Mouse (Mus musculus): ENCODE data around the gene Olfr1224-ps1. TPM values are rescaled to one million over a fixed set of nuclear protein-coding genes. Genes with fewer than 3 reads are reported as not detected.
"Not testable (repeated sequence)": the region's sequence is repeated elsewhere in the genome, so short reads cannot be mapped to it uniquely, and the experiment has no call there.

Gene Olfr1224-ps1
- total RNA-seq (2021) = not detected
- long read RNA-seq, experiment 1 = 0 reads
- long read RNA-seq, experiment 2 = 0 reads

GRCm38 (mm10) chr2:89163991-89164390, at the start of gene Olfr1224-ps1:
Gene Olfr1224-ps1, minus strand, starts transcription at chr2:89164091.
- DNase-seq; intact Hi-C loops (cut with DNase I): not testable (repeated sequence)

DNA sequence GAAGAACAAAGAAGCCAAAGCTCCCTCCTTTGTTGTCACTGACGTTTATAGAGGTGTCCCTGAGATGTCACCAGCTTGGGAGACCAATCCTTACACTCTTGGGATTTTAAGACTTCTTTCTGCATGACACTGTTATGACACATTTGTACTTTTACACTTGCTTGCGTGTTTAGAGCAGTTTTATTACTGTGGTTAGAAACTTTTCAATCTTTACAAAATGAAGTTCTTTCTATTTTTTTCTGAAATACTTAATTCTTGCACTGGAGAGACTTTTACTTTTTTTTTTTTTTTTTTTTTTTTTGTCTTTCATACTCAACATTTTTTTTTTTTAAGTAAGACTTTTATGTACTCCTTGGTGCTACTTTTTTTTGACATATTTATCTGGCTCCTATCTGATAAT, 36.1 kb upstream of the Olfr1224-ps1 start, which contains the start of gene Olfr1226:
Gene Olfr1226 (minus strand): TSS at position 101 of the 400 bp plus-strand sequence.
- no peak for DNase-seq
- intact Hi-C loops (cut with DNase I) = no loop called here

- intact Hi-C loops (cut with DNase I) = no loop called here
- no peak for DNase-seq
Measured at GRCm38 (mm10) chr2:89196325-89196982, 32.6 kb upstream of the Olfr1224-ps1 start.

GRCm38 (mm10) chr2:89174569-89174968, 10.7 kb upstream of the Olfr1224-ps1 start, which contains the start of gene Olfr1225:
Gene Olfr1225, minus strand, starts transcription at chr2:89174669.
- intact Hi-C loops (cut with DNase I) = no loop called here
- no peak for DNase-seq

DNA sequence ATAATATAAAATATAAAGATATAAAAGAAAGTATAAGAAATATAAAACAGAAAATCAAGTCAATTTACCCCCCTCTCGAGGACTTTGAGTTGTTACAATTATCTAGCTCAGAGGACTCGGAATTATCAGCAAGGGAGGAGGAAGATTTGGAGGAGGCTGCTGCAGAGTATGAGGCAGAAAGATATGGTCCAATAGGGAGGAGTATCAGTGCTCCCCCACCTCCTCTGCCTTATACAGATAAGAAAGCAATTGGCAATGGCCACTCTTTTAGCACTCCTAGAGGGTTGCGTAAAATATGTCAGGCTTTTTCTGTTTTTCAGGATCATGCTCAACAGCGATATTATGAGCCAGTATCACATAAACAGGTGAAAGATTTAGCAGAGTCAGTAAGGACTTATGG, 820 bp upstream of the Olfr1224-ps1 start:
- DNase-seq; intact Hi-C loops (cut with DNase I): not testable (repeated sequence)

DNA sequence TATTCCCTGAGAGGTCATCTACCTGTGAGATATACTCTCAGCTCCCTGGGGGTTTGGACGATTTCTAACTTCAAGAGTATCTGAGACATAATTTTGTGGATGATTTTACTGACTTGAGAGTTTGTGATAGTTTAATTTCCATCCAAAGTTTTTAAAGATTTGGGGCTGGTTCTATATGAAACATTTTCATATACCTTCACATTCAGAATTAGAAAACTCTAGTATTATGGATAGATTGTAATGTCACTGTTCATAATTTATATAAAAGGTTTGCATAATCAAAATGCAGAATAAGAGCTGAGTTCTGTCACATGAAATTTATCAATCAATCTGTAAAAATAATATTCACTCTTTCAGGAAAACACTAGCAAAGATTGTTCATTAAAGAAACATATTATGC, 12.4 kb downstream of the Olfr1224-ps1 start, which contains the start of gene Olfr1223:
Gene Olfr1223 (minus strand): TSS at position 101 of the 400 bp plus-strand sequence.
- intact Hi-C loops (cut with DNase I) = no loop called here
- DNase-seq = no peak

- intact Hi-C loops (cut with DNase I) = no loop called here
- DNase-seq = no peak
Measured at GRCm38 (mm10) chr2:89132954-89133353, 30.9 kb downstream of the Olfr1224-ps1 start, which contains the start of gene Olfr1222. Gene Olfr1222, minus strand, starts transcription at chr2:89133054.

DNA sequence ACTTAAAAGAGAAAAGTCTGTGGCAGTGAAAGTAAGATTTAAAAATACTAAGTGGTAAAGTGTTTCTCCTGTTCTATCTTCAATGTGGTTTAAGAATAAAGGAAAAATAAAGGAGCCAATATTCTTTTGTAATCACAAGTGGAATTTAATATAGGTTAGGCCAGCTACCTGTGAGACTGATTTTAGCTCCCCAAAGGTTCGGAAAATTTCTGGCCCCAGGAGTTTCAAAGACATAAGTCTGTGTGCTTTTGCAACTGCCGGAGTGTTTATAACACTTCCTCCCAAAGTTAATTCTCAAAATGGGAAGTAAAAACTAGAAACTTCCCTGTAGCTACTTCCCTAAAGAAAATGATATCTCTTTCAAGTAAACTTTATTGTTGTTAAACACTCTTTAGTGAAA, 46.7 kb downstream of the Olfr1224-ps1 start, which contains the start of gene Olfr1221:
Gene Olfr1221 (minus strand): TSS at position 101 of the 400 bp plus-strand sequence.
- intact Hi-C loops (cut with DNase I) = no loop called here

DNA sequence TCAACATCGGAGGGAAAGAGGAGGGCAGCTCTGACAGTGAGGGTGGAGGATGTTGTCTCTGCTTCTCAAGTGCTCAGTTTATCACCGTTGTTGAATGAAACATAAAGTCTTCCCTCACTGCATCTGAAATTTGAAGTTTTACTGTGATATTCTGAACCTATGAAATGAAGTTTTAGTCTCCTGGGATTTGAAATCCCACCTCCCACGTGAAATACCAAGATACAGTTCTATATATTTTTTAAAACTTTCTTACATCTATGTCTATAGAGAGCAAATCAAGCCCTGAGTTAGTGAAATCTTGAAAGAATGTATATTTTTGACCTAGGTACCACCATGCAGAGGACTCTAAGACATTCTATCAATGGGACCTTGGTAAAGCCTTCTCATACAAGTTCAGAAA, 57.2 kb downstream of the Olfr1224-ps1 start, which contains the start of gene Olfr1220:
Gene Olfr1220 (minus strand): TSS at position 101 of the 400 bp plus-strand sequence.
- no peak for DNase-seq
- intact Hi-C loops (cut with DNase I) = no loop called here

More for the DNA sequence above, 46.7 kb downstream of the Olfr1224-ps1 start, which contains the start of gene Olfr1221:
- no peak for DNase-seq

DNA sequence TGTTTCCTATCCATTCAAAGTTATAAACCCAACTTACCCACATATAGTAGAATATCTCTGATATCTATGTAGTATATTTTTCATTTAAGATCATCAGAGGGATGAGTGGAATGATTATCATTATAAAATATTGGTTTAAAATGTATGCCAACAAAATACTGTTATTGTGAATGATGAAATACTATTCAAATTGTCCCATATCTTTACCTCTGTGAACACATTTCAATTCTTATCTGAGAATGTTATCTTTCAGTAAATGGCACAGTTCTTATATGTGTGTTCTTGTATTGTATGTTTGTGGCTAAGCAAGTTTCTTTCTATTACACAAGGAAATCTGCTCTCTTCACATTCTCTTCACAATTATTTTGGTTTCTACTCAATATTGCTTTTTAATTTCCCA, 58.2 kb downstream of the Olfr1224-ps1 start:
- no peak for DNase-seq
- intact Hi-C loops (cut with DNase I) = no loop called here

Other genes starting within 250 kb of the Olfr1224-ps1 start
- gene Olfr1209, start 248.9 kb downstream of the Olfr1224-ps1 start, total RNA-seq (2021) = not detected
- not detected for gene Olfr1211, start 226.0 kb downstream of the Olfr1224-ps1 start, total RNA-seq (2021)
- not detected for gene Olfr1212, start 210.1 kb downstream of the Olfr1224-ps1 start, total RNA-seq (2021)
- gene Gm13762, start 183.8 kb downstream of the Olfr1224-ps1 start, total RNA-seq (2021) = not detected
- not detected for gene Olfr1214, start 171.4 kb downstream of the Olfr1224-ps1 start, total RNA-seq (2021)
- gene Olfr1215, start 157.1 kb downstream of the Olfr1224-ps1 start, total RNA-seq (2021) = not detected
- gene Olfr1216, start 145.8 kb downstream of the Olfr1224-ps1 start, total RNA-seq (2021) = not detected
- not detected for gene Olfr1217, start 132.0 kb downstream of the Olfr1224-ps1 start, total RNA-seq (2021)
- not detected for gene Olfr1218, start 102.9 kb downstream of the Olfr1224-ps1 start, total RNA-seq (2021)
- gene Olfr1219, start 80.6 kb downstream of the Olfr1224-ps1 start, total RNA-seq (2021) = not detected
- not detected for gene Olfr1220, start 57.3 kb downstream of the Olfr1224-ps1 start, total RNA-seq (2021)
- not detected for gene Olfr1221, start 46.8 kb downstream of the Olfr1224-ps1 start, total RNA-seq (2021)
- gene Olfr1222, start 31.0 kb downstream of the Olfr1224-ps1 start, total RNA-seq (2021) = not detected
- gene Olfr1223, start 12.5 kb downstream of the Olfr1224-ps1 start, total RNA-seq (2021) = not detected
- gene Olfr1225, start 10.6 kb upstream of the Olfr1224-ps1 start, total RNA-seq (2021) = not detected
- not detected for gene Olfr1226, start 36.0 kb upstream of the Olfr1224-ps1 start, total RNA-seq (2021)
- gene Olfr1228, start 90.0 kb upstream of the Olfr1224-ps1 start, total RNA-seq (2021) = not detected
- not detected for gene Olfr1229, start 123.9 kb upstream of the Olfr1224-ps1 start, total RNA-seq (2021)
- not detected for gene Olfr1230, start 133.2 kb upstream of the Olfr1224-ps1 start, total RNA-seq (2021)
- gene Olfr1231, start 143.0 kb upstream of the Olfr1224-ps1 start, total RNA-seq (2021) = not detected
- gene Olfr1232, start 165.6 kb upstream of the Olfr1224-ps1 start, total RNA-seq (2021) = not detected
- not detected for gene Olfr1233, start 178.3 kb upstream of the Olfr1224-ps1 start, total RNA-seq (2021)
- gene Olfr1234, start 200.8 kb upstream of the Olfr1224-ps1 start, total RNA-seq (2021) = not detected
- gene Olfr1238, start 245.6 kb upstream of the Olfr1224-ps1 start, total RNA-seq (2021) = not detected

Measured in heart, postnatal 14 days (tissue).